Mouse (Mus musculus) liver, embryonic 14.5 days (tissue): ENCODE data around the gene Lrrc8a. TPM values are rescaled to one million over a fixed set of nuclear protein-coding genes. Genes with fewer than 3 reads are reported as not detected.

Experiments used
- ATAC-seq: fragments of 200-750 bp; cut with Nextera tagmentation; 2 replicates; pipeline ENCODE4 v1.8.0; 2017; ENCODE audit warnings: moderate number of reproducible peaks, mild to moderate bottlenecking, moderate library complexity; ENCODE audit not compliant: insufficient read depth
- DNase-seq, 3 experiments: peaks; one replicate each; pipeline ENCODE4 v3.0.0-alpha.2; 2012 to 2013; ENCODE audit warnings: low read depth in 3 of 3, low spot score in 3 of 3
- H3K27ac ChIP-seq: fragments of 300-500 bp; sonication (generic); 2 replicates; pipeline ENCODE4 v1.5.1; 2014; ENCODE audit warnings: moderate library complexity, mild to moderate bottlenecking, control low read depth, inconsistent platforms
- H3K27me3 ChIP-seq: fragments of 300-500 bp; sonication (generic); 2 replicates; pipeline ENCODE4 v1.6.1; 2014; ENCODE audit warnings: mild to moderate bottlenecking, low read length, moderate library complexity; ENCODE audit not compliant: control insufficient read depth, insufficient read depth
- H3K36me3 ChIP-seq: fragments of 300-500 bp; sonication (generic); replicated peaks from 2 replicates; pipeline ENCODE4 v1.6.1; 2014; ENCODE audit warnings: low read depth; ENCODE audit not compliant: control insufficient read depth, insufficient read depth
- H3K4me1 ChIP-seq, 2 experiments: fragments of 200-500 bp in 1 of 2; fragments of 300-500 bp in 1 of 2; sonication (generic) in 1 of 2; replicated peaks; 2 replicates each; pipeline ENCODE4 v1.6.1; 2012 to 2014; ENCODE audit warnings: antibody characterized with exemption in 1 of 2, inconsistent platforms in 1 of 2, low read length in 1 of 2; ENCODE audit not compliant: control insufficient read depth in 2 of 2, insufficient read depth in 2 of 2
- H3K4me2 ChIP-seq: fragments of 300-500 bp; sonication (generic); 2 replicates; pipeline ENCODE4 v1.6.1; 2014; ENCODE audit warnings: low read depth, mild to moderate bottlenecking, control low read depth, moderate library complexity
- H3K4me3 ChIP-seq, 2 experiments: fragments of 200-500 bp in 1 of 2; fragments of 300-500 bp in 1 of 2; sonication (generic) in 1 of 2; 2 replicates each; pipeline ENCODE4 v1.5.1; 2012 to 2014; ENCODE audit warnings: low read depth in 2 of 2, low read length in 2 of 2, mild to moderate bottlenecking in 2 of 2, control low read depth in 1 of 2, inconsistent platforms in 1 of 2, moderate library complexity in 1 of 2; ENCODE audit not compliant: insufficient read depth in 1 of 2
- H3K9ac ChIP-seq: fragments of 300-500 bp; sonication (generic); replicated peaks from 2 replicates; pipeline ENCODE4 v1.6.1; 2014; ENCODE audit warnings: mild to moderate bottlenecking, control low read depth, moderate library complexity
- H3K9me3 ChIP-seq: fragments of 300-500 bp; sonication (generic); 2 replicates; pipeline ENCODE4 v1.6.1; 2016; ENCODE audit warnings: low read length, mixed read lengths; ENCODE audit not compliant: control insufficient read depth
- CTCF ChIP-seq: IDR thresholded peaks from 2 replicates; pipeline ENCODE4 v1.5.1; 2016; ENCODE audit warnings: antibody characterized with exemption, low read depth, control low read depth
- EP300 ChIP-seq: IDR thresholded peaks from 2 replicates; pipeline ENCODE4 v1.6.1; 2016; ENCODE audit warnings: antibody characterized with exemption, low read depth
- WGBS: fragments of 180-500 bp; shearing (Covaris S2); extraction: QIAGEN DNeasy Blood & Tissue Kit; methylation state at CpG from one replicate; pipeline ENCODE4 v1.1.7; 2014; ENCODE audit not compliant: insufficient replicate concordance; 5-methylcytosine and 5-hydroxymethylcytosine counted together
- polyA plus RNA-seq, 2 experiments: library from polyadenylated mRNA; depleted of rRNA in 1 of 2; stranded (reverse) in 1 of 2; unstranded in 1 of 2; fragments of >200 nt; fragmentation: Nextera tagmentation in 1 of 2; extraction: Ambion mirVana in 1 of 2; gene quantifications; 2 replicates each; pipeline versions ENCODE4 v1.2.1 to v1.2.3; 2012 to 2014

The Lrrc8a gene
- polyA plus RNA-seq, 2 experiments = 3.4 to 10.8 TPM

GRCm38 (mm10) chr2:30285416-30286181, 48.1 kb downstream of the Lrrc8a start:
- Histone ChIP-seq H3K36me3 (no peaks in the 10 kb centered on the region), H3K4me3 (peak overlapping the region; percentile 75 to 98), H3K27me3 (no peaks in the 10 kb centered on the region), H3K4me1 (peaks cover 3 to 13% of the 10 kb centered on the region in 2 experiments), H3K9me3 (no peaks in the 10 kb centered on the region), H3K27ac (no peak overlapping the region), H3K4me2 (peak overlapping the region; percentile 69), H3K9ac (peak overlapping the region; percentile 95)
- DNase-seq (no peak), ATAC-seq (peak; percentile 61)
- WGBS = 8% methylated on average over 38 of the region's 38 CpGs
- no peak for TF ChIP-seq EP300
- 0 out of 2 replicates have a peak, but pooled peaks have one; percentile 3 for TF ChIP-seq CTCF

- Histone ChIP-seq H3K4me3 (peak within 1 kb of the TSS; percentile 75 to 98), H3K27ac (peak within 1 kb of the TSS; percentile 60), H3K9ac (peak within 1 kb of the TSS; percentile 95), H3K36me3 (no peaks in the 10 kb centered on the region), H3K9me3 (no peaks in the 10 kb centered on the region), H3K4me2 (peak within 1 kb of the TSS; percentile 69), H3K4me1 (peaks cover 3 to 13% of the 10 kb centered on the region in 2 experiments), H3K27me3 (no peaks in the 10 kb centered on the region)
- TF ChIP-seq EP300 (no peak), CTCF (no peak)
- ATAC-seq (peak; percentile 88), DNase-seq (peak; percentile 87 to 89 (median 89))
- under 1% methylated on average over 59 of the region's 68 CpGs for WGBS
Measured at GRCm38 (mm10) chr2:30286192-30287026, 48.9 kb downstream of the Lrrc8a start, which contains the start of the genes Dolk and Nup188. TSS of gene Dolk (minus strand) at chr2:30286334. TSS of gene Nup188 (plus strand) at chr2:30286397.

- Histone ChIP-seq H3K27me3 (no peaks in the 10 kb centered on the region), H3K9me3 (no peaks in the 10 kb centered on the region), H3K36me3 (no peaks in the 10 kb centered on the region), H3K9ac (peak overlapping the region; percentile 95), H3K4me2 (peak overlapping the region; percentile 69), H3K4me3 (peak overlapping the region; percentile 75 to 98), H3K27ac (peak overlapping the region; percentile 60), H3K4me1 (peaks cover 3 to 13% of the 10 kb centered on the region in 2 experiments)
- DNase-seq (no peak), ATAC-seq (no peak)
- TF ChIP-seq EP300 (no peak), CTCF (no peak)
- 1% methylated on average over 10 of the region's 10 CpGs for WGBS
Measured at GRCm38 (mm10) chr2:30287027-30287373, 49.5 kb downstream of the Lrrc8a start.

GRCm38 (mm10) chr2:30299525-30299924, 62.0 kb downstream of the Lrrc8a start:
- ATAC-seq (no peak), DNase-seq (no peak)
- no peaks in the 10 kb centered on the region for H3K9me3 ChIP-seq
- no peak overlapping the region for H3K4me2 ChIP-seq
- no peak overlapping the region for H3K4me3 ChIP-seq
- no peak overlapping the region for H3K27ac ChIP-seq
- H3K9ac ChIP-seq = no peak overlapping the region
- H3K36me3 ChIP-seq = peaks cover 42% of the 10 kb centered on the region
- H3K4me1 ChIP-seq = no peaks in the 10 kb centered on the region
- TF ChIP-seq EP300 (no peak), CTCF (peak; percentile 24; the same call in 1 of the 2 replicates)
- H3K27me3 ChIP-seq = no peaks in the 10 kb centered on the region
- 65% methylated on average over 3 of the region's 3 CpGs for WGBS

- ATAC-seq = no peak
- no peak for DNase-seq
- WGBS = 81% methylated on average over 5 of the region's 5 CpGs
- Histone ChIP-seq H3K9me3 (no peaks in the 10 kb centered on the region), H3K27ac (no peak overlapping the region), H3K4me2 (no peak overlapping the region), H3K9ac (no peak overlapping the region), H3K4me3 (no peak overlapping the region), H3K36me3 (peaks cover 45% of the 10 kb centered on the region), H3K27me3 (no peaks in the 10 kb centered on the region), H3K4me1 (no peaks in the 10 kb centered on the region)
- TF ChIP-seq CTCF = no peak
- TF ChIP-seq EP300 = no peak
Measured at GRCm38 (mm10) chr2:30299966-30300365, 62.5 kb downstream of the Lrrc8a start.
